Mouse (Mus musculus) thymus, adult 2 months (tissue): Measurements from ENCODE around the gene Elf5.

Source experiments
- CTCF ChIP-seq: fragments of 200-500 bp; IDR thresholded peaks from 2 replicates; pipeline ENCODE4 v1.5.1; 2012; ENCODE audit warnings: mild to moderate bottlenecking, control low read depth, low read length, moderate library complexity, borderline replicate concordance; ENCODE audit not compliant: control insufficient read depth, poor library complexity, insufficient read depth; ENCODE audit errors: extremely low read depth
- POLR2A ChIP-seq: fragments of 200-500 bp; IDR thresholded peaks from 2 replicates; pipeline ENCODE4 v1.6.1; 2012; ENCODE audit warnings: mild to moderate bottlenecking, low read length, control low read depth, moderate library complexity; ENCODE audit not compliant: control insufficient read depth, poor library complexity, insufficient read depth; ENCODE audit errors: extremely low read depth

GRCm38 (mm10) chr2:103432695-103433275 lies 21.3 kb downstream of the Elf5 start:
- TF ChIP-seq CTCF, result no peak
- TF ChIP-seq POLR2A, result no peak
